Mouse (Mus musculus): ENCODE measurements around the gene Igsf9.

The Igsf9 gene

DNA sequence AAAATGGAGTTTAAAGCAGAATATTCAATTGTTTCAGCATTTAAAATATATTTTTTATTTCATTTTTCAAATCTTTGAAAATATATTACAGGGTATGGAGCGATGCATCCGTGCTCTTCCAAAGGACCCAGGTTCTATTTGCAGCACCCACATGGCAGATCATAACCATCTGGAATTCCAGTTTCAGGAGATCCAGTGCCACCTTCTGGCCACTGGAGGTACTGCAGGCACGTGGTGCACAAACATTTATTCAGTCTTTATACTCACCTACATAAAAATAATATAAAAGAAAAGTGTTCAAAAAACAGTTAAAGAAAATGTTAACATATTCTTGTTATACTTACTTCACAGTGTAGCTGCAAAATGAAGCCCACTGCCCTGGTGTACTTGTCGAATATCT, 36.4 kb downstream of the Igsf9 start:
- no peak for DNase-seq (ENCODE audit: low spot score)

DNA sequence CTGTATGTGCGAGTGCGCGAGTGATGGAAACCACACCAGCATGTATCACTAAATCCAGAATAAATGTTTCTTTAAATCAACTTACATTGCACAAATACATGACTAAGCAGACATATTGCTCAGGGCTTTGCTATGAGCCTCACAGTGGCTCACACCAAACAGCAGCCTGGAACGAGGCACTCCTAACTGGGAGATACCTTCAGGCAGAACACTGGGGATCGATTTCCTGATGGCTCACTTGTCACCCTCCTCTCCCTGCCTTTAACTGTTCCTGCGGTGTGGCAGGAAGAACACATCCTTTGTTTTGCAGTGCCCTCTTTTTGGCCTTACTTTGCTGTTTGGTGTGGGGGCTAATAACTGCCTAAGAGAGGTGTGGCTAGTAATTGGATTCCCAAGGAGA, 38.1 kb downstream of the Igsf9 start:
- DNase-seq (ENCODE audit: low spot score): no peak

DNA sequence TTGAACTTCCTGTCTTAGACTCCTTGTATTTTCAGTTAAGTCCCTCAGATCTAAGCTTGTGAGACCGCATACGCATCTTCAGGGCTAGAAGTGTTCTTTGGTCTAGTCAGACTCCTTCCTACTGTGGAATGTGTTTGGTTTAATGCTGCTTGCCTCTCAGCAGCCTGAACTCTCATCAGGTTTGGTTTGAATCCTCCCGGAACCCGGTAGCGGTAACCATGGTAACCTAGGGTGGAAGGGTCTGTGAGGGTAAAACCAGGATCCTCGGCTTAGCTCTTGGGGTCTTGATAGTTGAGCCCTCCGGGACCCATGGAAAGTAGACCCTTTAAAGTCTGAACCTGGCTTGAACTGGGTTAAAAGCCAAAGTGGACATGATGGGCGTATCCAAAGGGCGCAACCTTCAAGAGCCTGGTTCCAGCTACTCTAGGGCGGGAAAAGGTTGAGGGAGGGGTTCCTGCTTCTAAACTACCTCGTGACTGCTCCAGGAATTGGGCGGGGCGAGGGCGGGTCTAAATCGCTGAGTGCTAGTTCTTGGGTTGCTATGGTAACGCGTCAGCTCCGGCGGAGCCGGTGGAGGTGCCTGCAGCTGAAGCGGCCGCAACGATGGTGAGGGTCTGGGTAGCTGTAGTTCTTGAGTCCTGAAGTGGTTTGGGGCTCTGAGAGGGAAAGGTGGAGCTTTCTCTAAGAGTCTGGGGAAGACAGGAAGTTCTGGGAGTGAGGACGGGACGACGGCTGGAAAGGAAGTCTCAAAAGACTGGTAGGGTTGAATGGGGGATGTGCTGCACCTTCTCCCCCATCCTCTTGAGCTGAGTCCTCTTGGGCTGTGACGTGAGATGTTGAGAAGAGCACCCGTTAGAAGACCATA, 39.2 kb downstream of the Igsf9 start, which contains the start of gene Cfap45:
Gene Cfap45, plus strand, starts transcription at position 226 of the 865 bp plus-strand sequence.
- peak; percentile 85 for DNase-seq (ENCODE audit: low spot score)

DNA sequence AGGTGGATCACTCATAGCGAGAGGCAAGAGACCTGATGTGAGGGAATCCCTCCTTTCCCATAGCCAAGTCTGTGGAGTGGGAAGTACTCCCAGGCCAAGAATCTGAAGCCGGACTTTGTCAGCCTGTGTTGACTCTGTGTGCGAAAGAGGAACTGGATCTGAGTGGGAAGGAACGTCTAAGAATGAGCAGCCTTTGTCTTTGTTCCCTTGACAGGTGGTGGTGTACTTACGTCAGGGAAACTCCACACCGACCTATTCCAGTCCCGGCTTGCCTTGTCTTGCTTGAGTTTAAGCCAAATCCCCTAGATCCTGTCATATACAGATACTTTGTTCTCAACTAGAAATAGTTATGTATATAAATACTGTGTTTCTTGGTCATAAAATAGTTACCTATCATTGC, 40.9 kb downstream of the Igsf9 start:
- DNase-seq (ENCODE audit: low spot score): no peak

DNA sequence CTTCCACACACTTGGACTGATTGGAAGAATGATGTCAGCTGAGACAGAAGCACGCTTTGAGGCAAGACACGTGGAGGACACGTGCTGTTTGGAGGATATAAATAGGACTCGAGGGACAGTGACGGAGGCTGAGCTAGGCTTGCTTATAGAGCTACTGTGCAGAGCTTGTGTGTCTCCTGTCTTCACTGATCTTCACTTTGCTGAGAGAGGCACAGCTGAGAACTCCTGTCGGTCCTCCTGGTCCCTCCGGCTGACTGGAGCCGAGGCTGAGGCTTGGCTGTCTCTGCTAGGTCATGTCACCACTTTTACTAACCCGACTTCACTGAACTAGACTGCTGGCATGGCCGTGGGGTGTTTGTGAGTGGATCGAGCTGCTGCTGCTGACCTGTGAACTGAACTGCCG, 42.1 kb downstream of the Igsf9 start:
- DNase-seq (ENCODE audit: low spot score): peak; percentile 28

DNA sequence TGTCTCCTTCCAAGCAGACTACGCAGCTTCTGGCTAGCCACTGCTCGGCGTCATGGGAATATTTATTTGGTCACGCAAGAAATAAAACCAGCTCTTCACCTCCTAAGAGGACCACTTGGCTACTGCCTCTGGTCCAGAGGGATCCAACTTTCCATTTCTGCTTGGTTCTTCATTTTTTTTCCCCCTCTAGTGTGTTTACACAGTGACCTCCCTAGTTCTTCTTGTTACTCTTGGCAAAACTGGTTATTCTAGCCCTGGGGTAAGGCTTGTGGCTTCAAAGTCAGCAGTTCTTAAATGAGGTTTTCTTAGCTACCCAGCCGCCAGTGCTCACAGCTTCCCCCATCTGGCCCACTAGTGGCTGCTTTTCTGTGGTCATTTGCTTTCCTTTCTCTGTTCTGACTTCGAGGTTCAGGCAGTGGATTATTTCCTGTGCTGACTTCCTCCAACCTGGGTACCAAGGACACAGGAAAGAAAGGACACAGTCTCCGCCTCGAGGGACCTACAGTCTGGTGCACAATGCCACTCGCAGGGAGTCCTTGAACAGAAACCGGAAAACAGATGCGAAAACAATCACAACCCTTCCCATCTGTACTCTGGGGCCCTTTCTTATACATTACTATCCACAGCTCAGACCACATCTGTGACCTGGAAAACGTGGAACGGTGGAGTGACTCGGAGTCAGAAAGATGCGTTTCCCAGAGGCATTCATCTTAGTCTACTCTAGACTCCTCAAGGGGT, 43.6 kb downstream of the Igsf9 start:
- peak; percentile 48 for DNase-seq (ENCODE audit: low spot score)

DNA sequence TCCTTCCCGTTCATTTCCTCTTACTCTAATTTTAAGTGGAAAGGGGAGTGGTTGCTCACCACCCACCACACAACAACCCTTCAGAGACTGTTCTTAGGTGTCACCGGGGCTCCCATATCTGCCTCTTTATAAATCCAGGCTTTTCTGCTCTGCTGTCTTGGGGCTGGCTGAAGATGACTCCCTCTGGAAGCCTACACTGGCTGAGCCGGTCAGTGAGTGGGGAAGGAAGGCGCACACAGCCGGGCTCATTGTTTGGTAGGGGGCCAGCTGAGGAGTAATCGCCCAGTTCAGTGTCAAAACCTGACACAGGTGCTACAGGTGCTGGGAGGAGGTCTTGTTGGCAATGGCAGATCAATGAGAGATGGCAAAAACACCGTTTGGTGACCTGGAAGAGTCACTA, 44.4 kb downstream of the Igsf9 start:
- DNase-seq (ENCODE audit: low spot score): no peak

DNA sequence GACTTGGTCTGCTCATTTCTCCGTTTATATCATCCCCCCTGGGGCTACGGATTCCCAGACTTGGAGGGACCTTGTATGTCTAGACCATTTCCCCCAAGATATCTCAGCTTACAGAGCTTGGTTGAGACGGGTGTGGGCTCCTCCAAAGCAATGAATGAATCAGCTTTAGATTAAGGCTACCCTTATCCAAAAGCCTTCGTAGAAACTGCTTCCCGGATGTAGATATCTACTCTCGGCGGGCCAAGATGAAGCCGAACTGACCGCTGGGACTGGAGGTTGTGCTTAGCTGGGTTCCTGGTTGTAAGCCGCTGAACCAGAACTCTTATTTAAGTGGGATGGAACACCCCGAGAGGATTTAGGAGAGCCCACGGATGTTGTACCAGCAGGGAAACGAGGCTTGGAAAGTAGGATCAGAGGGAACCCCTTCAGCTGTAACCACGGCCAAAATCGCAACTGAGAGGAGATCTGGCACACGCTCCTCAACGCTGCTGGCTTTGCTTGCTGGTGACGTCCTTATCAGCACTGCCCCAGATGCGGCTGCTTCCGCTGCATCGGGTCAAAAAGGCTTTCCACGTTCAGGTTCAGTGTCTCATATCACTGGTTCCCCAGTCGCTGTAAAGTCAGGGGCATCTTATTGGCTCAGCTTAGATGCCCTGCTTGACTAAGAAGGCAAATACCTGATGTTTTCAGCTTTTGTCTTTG, 44.9 kb downstream of the Igsf9 start:
- DNase-seq (ENCODE audit: low spot score): no peak

DNA sequence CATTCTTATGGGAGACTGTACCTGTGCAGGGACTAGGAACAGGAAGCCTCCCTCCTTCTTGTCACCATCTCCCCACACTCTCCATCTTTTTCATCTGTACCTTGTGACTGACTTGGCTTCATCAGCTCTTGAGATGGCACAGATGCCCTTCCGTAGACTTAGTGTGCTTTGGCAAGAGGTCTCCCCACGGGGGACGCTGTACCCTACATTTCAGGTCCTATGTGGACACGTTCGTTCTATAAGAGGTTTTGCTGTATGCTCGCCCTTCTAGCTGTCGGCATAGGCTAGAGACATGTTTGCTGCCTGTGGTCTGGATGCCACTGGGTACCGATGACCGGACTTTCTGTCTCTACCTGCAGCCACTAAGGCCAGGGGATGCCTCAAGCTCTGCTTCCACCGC, 45.8 kb downstream of the Igsf9 start:
- DNase-seq (ENCODE audit: low spot score): no peak

DNA sequence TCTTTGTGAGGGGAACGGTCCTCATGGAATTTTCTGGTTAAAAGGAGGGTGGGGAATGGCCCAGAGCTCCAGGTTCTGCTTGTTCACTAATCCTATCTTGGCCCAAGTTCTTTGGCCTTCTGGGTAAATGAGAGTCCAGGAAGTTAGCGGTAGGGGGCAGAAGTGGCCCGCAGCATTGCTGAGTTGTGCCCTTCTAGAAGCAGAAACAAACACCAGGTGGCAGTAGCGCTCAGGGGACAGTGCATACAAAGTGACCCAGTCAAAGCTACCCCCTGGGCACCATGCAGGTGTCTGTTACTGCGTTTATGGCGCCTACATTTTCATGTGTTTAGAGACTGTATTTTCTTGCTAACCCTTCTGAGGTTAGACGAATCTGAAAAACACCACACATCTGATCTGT, 47.1 kb downstream of the Igsf9 start:
- peak; percentile 95 for DNase-seq (ENCODE audit: low spot score)

DNA sequence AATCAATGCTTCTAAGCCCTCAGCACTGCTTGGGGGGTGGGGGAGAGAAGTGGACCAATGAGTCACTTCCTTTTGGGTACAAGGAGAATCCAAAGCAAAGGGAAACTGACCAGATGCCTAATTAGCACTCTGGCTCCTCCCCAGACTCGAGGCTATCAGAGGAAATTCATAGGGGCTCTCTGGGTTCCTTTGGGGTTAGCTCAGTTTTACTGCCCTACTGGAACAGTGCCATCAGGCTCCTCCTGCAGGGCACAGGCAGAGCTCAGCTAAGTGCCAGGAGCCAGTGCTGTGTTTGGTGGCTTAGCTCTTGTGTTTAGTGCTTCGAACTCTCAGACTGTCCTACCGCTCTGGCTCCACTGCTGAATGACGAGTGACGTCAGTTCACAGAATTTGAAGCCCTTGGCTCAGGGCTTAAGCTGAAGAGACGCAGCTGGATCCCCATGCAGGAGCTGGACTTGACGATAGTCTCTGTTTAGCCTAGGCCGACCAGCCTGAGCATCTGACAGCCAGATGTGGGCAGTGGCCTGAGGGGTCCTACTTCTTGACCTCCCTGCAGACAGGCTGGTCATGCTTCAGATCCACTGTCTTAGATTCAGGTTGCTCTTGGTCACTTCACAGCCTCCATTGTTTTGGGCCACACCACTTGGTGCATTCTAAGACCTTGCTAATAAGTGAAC, 49.1 kb downstream of the Igsf9 start:
- DNase-seq (ENCODE audit: low spot score): no peak

DNA sequence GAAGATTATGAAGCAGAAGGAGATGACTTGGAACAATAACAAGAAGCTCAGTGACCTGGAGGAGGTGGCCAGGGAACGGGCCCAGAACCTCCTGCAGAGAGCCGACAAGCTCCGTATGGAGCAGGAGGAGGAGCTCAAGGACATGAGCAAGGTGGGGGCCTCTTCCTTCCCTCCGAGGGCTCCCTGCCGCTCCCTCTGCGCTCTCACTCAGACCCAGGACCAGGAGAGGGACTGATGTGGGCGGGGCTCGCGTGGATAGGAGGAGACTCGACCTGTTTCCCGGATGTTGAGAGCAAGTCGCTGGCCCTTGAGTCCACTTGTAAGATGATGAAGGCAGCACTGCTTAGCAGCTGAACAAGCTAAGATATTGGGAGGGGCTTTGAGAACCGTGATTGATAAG, 51.0 kb downstream of the Igsf9 start:
- DNase-seq (ENCODE audit: low spot score): peak; percentile 57

DNA sequence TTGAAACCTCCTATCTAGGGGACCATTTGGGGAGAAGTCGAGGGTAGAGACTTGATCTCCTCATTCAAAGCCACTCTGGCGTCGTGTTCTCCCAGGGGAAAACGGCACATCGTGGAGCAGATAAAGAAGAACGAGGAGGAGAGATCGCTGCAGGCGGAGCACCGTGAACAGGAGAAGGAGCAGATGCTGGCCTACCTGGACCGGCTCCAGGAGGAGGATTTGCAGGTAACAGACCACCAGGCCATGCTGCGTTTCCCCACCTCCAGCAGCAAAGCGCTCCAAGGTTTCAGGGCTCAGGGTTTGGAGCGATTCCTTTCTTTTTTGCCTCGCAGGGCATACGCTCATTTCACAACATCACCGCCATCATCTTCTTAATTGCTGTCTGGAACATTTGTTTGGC, 53.5 kb downstream of the Igsf9 start:
- no peak for DNase-seq (ENCODE audit: low spot score)

DNA sequence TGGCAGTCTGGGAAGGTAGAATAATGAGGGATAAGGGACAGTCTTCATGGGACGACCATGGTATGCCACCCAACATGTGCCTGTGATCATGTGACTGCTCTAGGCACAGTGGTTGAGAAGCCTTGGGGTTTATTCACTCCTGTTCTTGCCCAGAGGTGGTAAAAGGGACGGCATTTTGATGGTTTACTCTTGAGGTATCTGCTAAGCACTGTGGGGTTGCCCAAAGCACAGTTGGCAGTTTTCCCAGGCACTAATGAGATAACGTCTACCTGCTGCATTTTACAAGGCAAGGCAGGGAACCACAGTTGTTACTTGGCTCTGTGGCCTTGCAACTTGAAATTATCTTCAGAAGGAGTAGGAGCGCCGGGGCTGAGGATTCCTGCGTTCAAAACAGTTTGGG, 58.2 kb downstream of the Igsf9 start:
- peak; percentile 57 for DNase-seq (ENCODE audit: low spot score)

DNA sequence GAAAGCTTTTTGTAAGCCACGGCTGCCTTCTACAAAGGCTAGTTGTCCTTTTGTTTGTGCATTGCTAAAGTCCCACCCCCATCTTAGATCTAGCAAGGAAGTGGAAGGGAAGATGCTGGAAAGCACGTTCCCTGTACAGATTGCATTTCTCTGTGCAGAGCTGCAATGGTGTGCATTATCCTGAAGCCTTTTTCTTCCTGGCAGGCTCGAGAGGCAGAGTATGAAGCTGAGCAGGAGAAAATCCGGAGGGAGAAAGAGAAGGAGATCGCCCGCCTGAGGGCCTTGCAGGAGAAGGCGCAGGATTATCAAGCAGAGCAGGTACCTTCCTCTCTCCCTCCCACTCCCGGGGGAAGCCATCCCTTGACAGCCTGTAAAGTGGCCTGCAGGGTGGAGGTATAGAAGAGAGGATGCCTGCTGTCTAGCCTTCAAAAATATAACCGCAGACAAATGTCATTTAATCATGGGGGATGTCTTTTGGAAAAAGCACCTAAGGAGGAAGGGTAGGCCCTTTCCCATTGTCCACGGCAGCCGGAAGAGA, 58.8 kb downstream of the Igsf9 start:
- DNase-seq (ENCODE audit: low spot score): no peak

DNA sequence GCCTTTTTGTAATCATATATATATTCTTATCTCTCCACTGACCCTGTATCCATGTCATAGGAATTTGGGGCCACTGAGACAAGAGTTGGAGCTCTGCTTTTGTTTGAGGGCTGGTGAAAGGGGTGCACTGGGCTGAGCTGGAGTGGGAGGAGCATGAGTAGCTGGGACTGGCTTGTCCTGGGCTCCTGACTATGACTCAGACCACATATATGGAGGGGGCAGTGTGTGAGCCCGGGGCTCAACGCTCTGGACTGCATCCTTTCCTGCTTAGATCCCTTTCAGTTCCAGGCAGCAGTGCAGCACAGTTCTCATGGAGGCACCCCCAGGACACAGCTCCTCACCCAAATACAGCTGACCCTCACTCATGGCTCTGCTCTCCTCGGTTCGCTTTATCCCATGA, 64.5 kb downstream of the Igsf9 start:
- no peak for DNase-seq (ENCODE audit: low spot score)
